ENCODE assay signal across 8 mouse cellular contexts in genomic region chr2:164531169-164531568, GRCm38 (mm10). TPM values are rescaled to one million over a fixed set of nuclear protein-coding genes. Genes with fewer than 3 reads are reported as not detected.
DNase-seq lines count a peak whose midpoint lies in the region; ATAC-seq lines count a peak whose summit lies in the region.

No protein-coding gene starts in this region.

- peak; percentile 73 for DNase-seq in neural tube, embryonic 10.5 days (ENCODE audit: extremely low spot score, low spot score)
- DNase-seq in c-Kit-positive CD71-positive TER-119-positive erythroid progenitor cells, embryonic 14.5 days (ENCODE audit: low spot score): peak; percentile 53
- DNase-seq in frontal cortex, postnatal 25 days (ENCODE audit: low spot score in 2 of 2): peak; percentile 66 to 75
- DNase-seq in kidney, adult 9 months: peak; percentile 73
- peak; percentile 40 for DNase-seq in retina, adult 2 months (ENCODE audit: low read depth, low spot score)
- peak; percentile 75 for DNase-seq in thymus, postnatal 14 days

- H3K4me2 ChIP-seq in neural tube, embryonic 15.5 days: no peak overlapping the region
- H3K4me2 ChIP-seq in limb, embryonic 13.5 days (replicated peaks): no peak overlapping the region

- no peak for ATAC-seq in neural tube, embryonic 15.5 days (ENCODE audit: low FRiP score)
- peak; percentile 70 for ATAC-seq in limb, embryonic 13.5 days (ENCODE audit: low FRiP score, low read depth)

- no peak overlapping the region for H3K9ac ChIP-seq in neural tube, embryonic 15.5 days (replicated peaks)
- no peak overlapping the region for H3K9ac ChIP-seq in limb, embryonic 13.5 days

- WGBS in neural tube, embryonic 15.5 days: 2% methylated on average over 3 of the region's 3 CpGs
- WGBS in limb, embryonic 13.5 days: 4% methylated on average over 3 of the region's 3 CpGs

- H3K27me3 ChIP-seq in neural tube, embryonic 15.5 days (replicated peaks): 0 out of 2 replicates have a peak, but pooled peaks cover 3% of the 10 kb centered on the region
- no peaks in the 10 kb centered on the region for H3K27me3 ChIP-seq in limb, embryonic 13.5 days

- no peaks in the 10 kb centered on the region for H3K4me1 ChIP-seq in neural tube, embryonic 15.5 days
- no peaks in the 10 kb centered on the region for H3K4me1 ChIP-seq in limb, embryonic 13.5 days

- H3K9me3 ChIP-seq in neural tube, embryonic 15.5 days (replicated peaks): no peaks in the 10 kb centered on the region; the same call in 1 of the 2 replicates
- peaks cover 11% of the 10 kb centered on the region; the same call in 1 of the 2 replicates for H3K9me3 ChIP-seq in limb, embryonic 13.5 days

- no peak overlapping the region for H3K4me3 ChIP-seq in neural tube, embryonic 15.5 days (replicated peaks)
- no peak overlapping the region for H3K4me3 ChIP-seq in limb, embryonic 13.5 days

- H3K36me3 ChIP-seq in neural tube, embryonic 15.5 days: no peaks in the 10 kb centered on the region
- H3K36me3 ChIP-seq in limb, embryonic 13.5 days: no peaks in the 10 kb centered on the region

- no peak overlapping the region for H3K27ac ChIP-seq in neural tube, embryonic 15.5 days (replicated peaks)
- no peak overlapping the region for H3K27ac ChIP-seq in limb, embryonic 13.5 days

RNA-seq across cellular contexts. Expression of gene Wfdc2, which starts 31.0 kb away (rescaled TPM):
- 1.6 and 10.4 TPM in 2 replicates for polyA plus RNA-seq in neural tube, embryonic 15.5 days (2015; fragmentation: Nextera tagmentation; extraction: Ambion mirVana)
- 30.4 and 36.0 TPM in 2 replicates for polyA plus RNA-seq in limb, embryonic 13.5 days (2015; fragmentation: Nextera tagmentation; extraction: Ambion mirVana)

RNA-seq across cellular contexts. Expression of gene Pigt, which starts 33.8 kb away (rescaled TPM):
- polyA plus RNA-seq in neural tube, embryonic 15.5 days (2015; fragmentation: Nextera tagmentation; extraction: Ambion mirVana): 88.8 and 92.2 TPM in 2 replicates
- polyA plus RNA-seq in limb, embryonic 13.5 days (2015; fragmentation: Nextera tagmentation; extraction: Ambion mirVana): 45.9 and 46.8 TPM in 2 replicates

RNA-seq across cellular contexts. Expression of gene Spint3, which starts 42.1 kb away (rescaled TPM):
- polyA plus RNA-seq in neural tube, embryonic 15.5 days (2015; fragmentation: Nextera tagmentation; extraction: Ambion mirVana): not detected in 2 replicates
- polyA plus RNA-seq in limb, embryonic 13.5 days (2015; fragmentation: Nextera tagmentation; extraction: Ambion mirVana): not detected in 2 replicates

RNA-seq across cellular contexts. Expression of gene Dbndd2, which starts 45.3 kb away (rescaled TPM):
- 22.2 and 25.3 TPM in 2 replicates for polyA plus RNA-seq in neural tube, embryonic 15.5 days (2015; fragmentation: Nextera tagmentation; extraction: Ambion mirVana)
- 1.4 and 2.3 TPM in 2 replicates for polyA plus RNA-seq in limb, embryonic 13.5 days (2015; fragmentation: Nextera tagmentation; extraction: Ambion mirVana)

RNA-seq across cellular contexts. Expression of gene Wfdc6a, which starts 54.1 kb away (rescaled TPM):
- 0.31 TPM in 1 of 2 replicates, not detected in the other for polyA plus RNA-seq in neural tube, embryonic 15.5 days (2015; fragmentation: Nextera tagmentation; extraction: Ambion mirVana)
- polyA plus RNA-seq in limb, embryonic 13.5 days (2015; fragmentation: Nextera tagmentation; extraction: Ambion mirVana): not detected in 2 replicates
